22 mouse cellular contexts compared by ENCODE assay signal in genomic region chr12:3261596-3261995, GRCm38 (mm10).
"Had no signal": no experiment of that assay in that cellular context is flagged by ENCODE, and none has a peak within 500 bp of the region (broad histone marks: within the 10 kb centered on the region; RNA-seq: fewer than 3 reads in every experiment).

No protein-coding gene starts in this region.

- H3K9me3 ChIP-seq: lung, embryonic 15.5 days; midbrain, embryonic 10.5 days; midbrain, embryonic 12.5 days; neural tube, embryonic 13.5 days; neural tube, embryonic 15.5 days; stomach, embryonic 15.5 days had no signal

- ATAC-seq: liver, postnatal 0 days; lung, postnatal 0 days; midbrain, embryonic 16.5 days had no signal

- DNase-seq: liver, postnatal 0 days; lung, adult 2 months; lung, postnatal 4 days; midbrain, embryonic 14.5 days; retina, postnatal 1 day; right cerebral cortex, adult 18-20 months; right cerebral cortex, postnatal 25 days; right cerebral cortex, postnatal 4 days; spleen, adult 18-20 months; thymus, adult 2 months; thymus, postnatal 14 days; thymus, postnatal 36 days had no signal

- H3K9ac ChIP-seq: liver, postnatal 0 days; lung, embryonic 15.5 days; midbrain, embryonic 12.5 days; neural tube, embryonic 13.5 days; neural tube, embryonic 15.5 days; stomach, embryonic 15.5 days had no signal

- H3K4me2 ChIP-seq: lung, embryonic 15.5 days; midbrain, embryonic 12.5 days; neural tube, embryonic 13.5 days; neural tube, embryonic 15.5 days; stomach, embryonic 15.5 days had no signal

- H3K4me3 ChIP-seq: lung, embryonic 15.5 days; midbrain, embryonic 10.5 days; midbrain, embryonic 12.5 days; myocyte; neural tube, embryonic 13.5 days; neural tube, embryonic 15.5 days; stomach, embryonic 15.5 days had no signal

- H3K27ac ChIP-seq: lung, embryonic 15.5 days; midbrain, embryonic 10.5 days; midbrain, embryonic 12.5 days; neural tube, embryonic 13.5 days; neural tube, embryonic 15.5 days; stomach, embryonic 15.5 days; stomach, postnatal 0 days had no signal

- H3K27me3 ChIP-seq: lung, embryonic 15.5 days; midbrain, embryonic 12.5 days; neural tube, embryonic 13.5 days; neural tube, embryonic 15.5 days; stomach, embryonic 15.5 days had no signal

- H3K4me1 ChIP-seq: lung, embryonic 15.5 days; midbrain, embryonic 10.5 days; midbrain, embryonic 12.5 days; neural tube, embryonic 13.5 days; neural tube, embryonic 15.5 days; stomach, embryonic 15.5 days had no signal
